Mouse (Mus musculus) embryonic fibroblast, embryonic 13.5 days (primary cell): ENCODE results near the gene Plekha7. TPM values are rescaled to one million over a fixed set of nuclear protein-coding genes. Genes with fewer than 3 reads are reported as not detected.

Experiments
- H3K27ac ChIP-seq: 2 replicates; pipeline ENCODE4 v1.5.1; 2012; ENCODE audit warnings: low read length, control low read depth, inconsistent platforms; ENCODE audit not compliant: insufficient read depth
- H3K4me1 ChIP-seq: 2 replicates; pipeline ENCODE4 v1.6.1; 2011; ENCODE audit warnings: low read length; ENCODE audit not compliant: control insufficient read depth, insufficient read depth
- H3K4me3 ChIP-seq: 2 replicates; pipeline ENCODE4 v1.5.1; 2011; ENCODE audit warnings: mild to moderate bottlenecking, control low read depth, low read length; ENCODE audit not compliant: insufficient read depth
- CTCF ChIP-seq: IDR thresholded peaks from 2 replicates; pipeline ENCODE4 v1.5.1; 2011; ENCODE audit warnings: mild to moderate bottlenecking, control low read depth, low read length, moderate library complexity, borderline replicate concordance; ENCODE audit not compliant: insufficient read depth
- POLR2A ChIP-seq: IDR thresholded peaks from 2 replicates; pipeline ENCODE4 v1.6.1; 2011; ENCODE audit warnings: low read depth, mild to moderate bottlenecking, control low read depth, low read length, moderate library complexity
- polyA plus RNA-seq: library from polyadenylated mRNA; stranded (reverse); fragments of >200 nt; gene quantifications from 2 replicates; pipeline ENCODE4 v1.2.4, GENCODE M21; 2011; ENCODE audit warnings: low read depth; ENCODE audit not compliant: missing spikeins, insufficient read length

Gene Plekha7
- polyA plus RNA-seq, 1 experiment, result 5.8 TPM

DNA sequence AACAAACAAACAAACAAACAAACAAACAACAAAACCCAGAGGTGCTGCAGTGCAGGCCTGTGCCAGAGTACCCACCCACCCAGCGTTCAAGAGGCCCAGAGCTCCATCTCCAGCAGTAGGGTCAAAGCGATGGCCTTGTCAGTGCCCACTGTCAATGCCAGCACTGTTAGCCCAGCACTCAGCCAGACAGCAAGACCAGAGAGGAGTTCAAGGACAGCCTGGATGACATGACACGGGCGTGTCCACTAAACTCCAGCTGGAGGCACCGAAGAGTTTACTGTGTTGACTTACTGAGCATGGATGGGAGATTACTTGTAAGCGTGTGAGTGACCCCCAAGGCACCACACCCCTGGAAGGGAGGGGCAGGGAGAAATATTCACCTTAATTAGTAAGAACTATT, 81.9 kb downstream of the Plekha7 start:
- no peaks in the 10 kb centered on the region for H3K4me1 ChIP-seq
- no peak overlapping the region for H3K4me3 ChIP-seq
- TF ChIP-seq POLR2A (no peak), CTCF (no peak)
- no peak overlapping the region for H3K27ac ChIP-seq

DNA sequence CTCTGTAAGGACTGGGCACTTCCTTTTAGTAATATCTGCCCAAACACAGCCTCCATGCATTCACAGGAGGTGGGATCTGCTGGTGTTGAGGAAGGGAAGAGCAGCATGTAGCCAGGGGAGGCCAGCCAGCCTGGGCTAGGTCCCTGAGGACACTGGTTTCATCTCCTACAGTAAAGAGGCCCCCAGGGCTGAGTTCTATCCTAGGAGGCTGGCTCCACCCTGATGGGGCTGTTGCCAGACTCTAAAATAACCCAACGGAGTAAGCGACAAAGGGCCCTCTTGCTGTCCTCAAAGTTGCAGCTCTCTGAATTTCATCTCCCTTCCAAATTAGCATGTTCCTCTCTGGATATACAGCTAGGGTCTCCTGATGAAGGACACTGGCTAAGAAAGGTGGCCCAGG, 83.6 kb downstream of the Plekha7 start:
- TF ChIP-seq CTCF (no peak), POLR2A (no peak)
- H3K4me1 ChIP-seq, result no peaks in the 10 kb centered on the region
- H3K27ac ChIP-seq, result no peak overlapping the region
- no peak overlapping the region for H3K4me3 ChIP-seq

DNA sequence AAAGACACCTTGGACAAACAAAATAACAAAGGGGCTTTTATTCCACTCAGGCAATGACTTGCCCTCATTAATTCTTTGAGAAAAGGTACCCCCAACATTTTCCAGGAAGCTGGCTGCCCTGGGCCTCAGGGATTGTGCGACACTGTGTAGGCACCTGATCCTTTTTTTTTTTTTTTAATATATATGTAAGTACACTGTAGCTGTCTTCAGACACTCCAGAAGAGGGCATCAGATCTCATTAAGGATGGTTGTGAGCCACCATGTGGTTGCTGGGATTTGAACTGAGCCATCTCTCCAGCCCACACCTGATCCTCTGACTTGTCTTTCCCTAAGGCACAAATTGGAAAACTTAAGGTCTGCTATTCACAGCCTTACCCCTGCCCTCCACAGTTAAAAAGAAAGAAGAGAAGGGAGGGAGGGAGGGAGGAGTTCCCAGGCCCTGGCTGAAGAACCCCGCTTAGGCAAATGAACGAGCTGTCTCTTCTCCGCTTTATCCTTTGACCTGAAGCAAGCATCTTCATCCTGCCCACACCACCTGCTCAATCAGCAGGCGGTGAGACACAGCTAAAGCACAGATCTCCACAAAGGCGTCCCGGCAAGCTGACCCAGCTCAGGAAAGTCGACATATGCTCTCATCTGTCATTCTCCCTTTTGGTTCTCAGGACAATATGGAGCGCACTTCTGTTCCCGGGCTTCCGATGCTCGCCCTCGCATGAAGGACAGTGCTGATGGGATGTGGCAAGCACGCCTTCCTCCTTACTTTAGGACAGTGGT, 85.0 kb downstream of the Plekha7 start:
- TF ChIP-seq CTCF (no peak), POLR2A (no peak)
- Histone ChIP-seq H3K4me3 (no peak overlapping the region), H3K4me1 (no peaks in the 10 kb centered on the region), H3K27ac (no peak overlapping the region)

DNA sequence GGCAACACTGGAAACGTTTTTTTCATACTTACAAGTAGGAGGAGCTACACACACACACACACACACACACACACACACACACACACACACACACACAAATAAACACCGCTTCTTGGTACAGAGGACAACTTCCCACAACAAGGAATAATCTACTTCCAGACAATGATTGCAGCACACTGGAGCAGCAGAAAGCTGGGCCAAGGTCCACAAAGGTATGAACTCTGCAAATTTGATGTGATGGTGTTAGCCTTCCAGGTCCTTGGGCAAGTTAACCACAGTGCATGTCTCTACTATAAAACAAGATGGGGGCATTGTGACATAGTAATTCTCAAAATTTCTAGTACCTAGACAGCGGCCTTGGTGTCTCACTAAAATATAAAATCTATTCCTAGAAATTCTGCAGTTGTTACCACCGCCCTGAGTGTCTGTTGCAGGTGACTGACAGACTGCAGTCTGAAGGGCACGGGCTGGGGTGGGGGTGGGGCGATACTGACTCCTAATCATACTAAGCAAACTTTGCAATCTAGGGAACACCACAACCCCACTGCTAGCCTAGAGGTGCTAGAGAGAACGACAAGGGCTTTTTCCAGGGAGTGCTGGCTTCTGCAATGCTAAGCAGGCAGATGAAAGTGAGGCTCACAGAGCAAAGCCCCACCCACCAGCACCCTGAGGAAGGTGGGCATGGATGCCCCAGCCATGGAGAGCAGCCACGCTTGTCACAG, 85.7 kb downstream of the Plekha7 start:
- TF ChIP-seq POLR2A, result no peak
- no peak for TF ChIP-seq CTCF
- H3K4me1 ChIP-seq, result no peaks in the 10 kb centered on the region
- no peak overlapping the region for H3K4me3 ChIP-seq
- no peak overlapping the region for H3K27ac ChIP-seq

DNA sequence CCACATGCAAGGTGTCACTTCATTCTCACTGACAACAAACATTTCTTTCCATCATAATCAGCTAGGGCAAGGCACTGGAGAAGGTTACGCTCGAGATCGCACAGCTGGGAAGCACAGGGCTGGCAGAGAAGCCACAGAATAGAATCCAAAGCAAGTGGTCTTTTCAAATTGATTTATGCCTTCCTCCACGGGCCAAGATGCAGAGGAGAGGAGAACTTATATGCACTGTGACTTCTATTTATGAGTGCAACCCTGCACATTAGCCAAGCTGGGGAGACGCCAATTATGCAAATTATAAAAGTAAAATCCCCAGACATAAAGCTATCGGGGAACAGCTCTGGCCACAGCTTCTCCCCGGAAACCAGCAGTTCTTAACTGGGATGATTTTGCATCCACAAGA, 86.3 kb downstream of the Plekha7 start:
- Histone ChIP-seq H3K4me3 (no peak overlapping the region), H3K4me1 (no peaks in the 10 kb centered on the region)

DNA sequence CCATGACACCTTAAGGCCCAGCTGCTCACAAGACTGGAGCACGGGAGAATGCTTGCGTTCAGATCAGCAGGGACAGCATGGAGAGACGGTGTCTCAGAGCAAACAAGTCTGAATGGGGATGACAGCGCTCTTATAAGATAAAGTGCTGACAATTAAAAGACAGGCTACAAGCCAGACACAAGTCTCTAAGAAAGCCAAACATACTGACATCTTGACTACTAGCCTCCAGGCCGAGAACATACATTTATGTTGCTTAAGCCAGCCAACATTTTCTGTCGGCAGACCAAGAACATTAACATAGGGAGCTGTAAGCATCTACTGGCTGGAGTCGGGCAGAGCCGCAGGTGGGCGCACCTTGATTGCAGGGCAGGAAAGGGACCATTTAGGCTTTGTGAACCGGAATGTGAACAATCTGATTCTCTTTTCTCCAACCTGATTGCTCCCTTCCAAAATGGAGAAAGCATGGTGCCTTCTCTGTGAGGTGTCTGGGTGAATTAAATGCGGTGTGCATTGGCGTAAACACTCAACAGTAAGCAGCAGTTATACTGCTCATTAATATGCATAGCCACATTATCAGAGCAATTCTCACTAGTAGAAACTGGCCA, 88.0 kb downstream of the Plekha7 start:
- no peaks in the 10 kb centered on the region for H3K4me1 ChIP-seq
- H3K27ac ChIP-seq, result no peak overlapping the region
- H3K4me3 ChIP-seq, result no peak overlapping the region
- no peak for TF ChIP-seq POLR2A

More for the DNA sequence above, 86.3 kb downstream of the Plekha7 start:
- no peak overlapping the region for H3K27ac ChIP-seq
- TF ChIP-seq CTCF (no peak), POLR2A (no peak)

DNA sequence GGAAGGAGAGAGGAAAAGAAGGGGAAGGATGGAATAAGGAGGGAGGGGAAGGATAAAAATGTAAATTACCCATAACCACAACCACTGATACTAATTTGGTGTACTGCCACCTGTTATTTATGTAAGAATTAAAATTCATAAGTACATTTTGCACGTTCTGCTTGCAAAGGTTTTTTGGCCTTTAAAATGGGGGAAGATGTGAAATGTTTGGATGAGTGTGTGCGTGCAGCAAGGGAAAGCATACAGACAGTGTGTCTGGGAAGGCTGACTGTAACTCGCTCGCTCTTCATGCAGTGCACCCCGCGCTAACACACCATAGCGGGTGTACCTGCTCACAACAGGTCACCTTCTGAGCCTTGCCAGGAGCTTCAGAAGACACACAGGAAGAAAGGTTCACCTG, 90.4 kb downstream of the Plekha7 start:
- Histone ChIP-seq H3K27ac (no peak overlapping the region), H3K4me1 (no peaks in the 10 kb centered on the region), H3K4me3 (no peak overlapping the region)
- no peak for TF ChIP-seq CTCF
- no peak for TF ChIP-seq POLR2A

DNA sequence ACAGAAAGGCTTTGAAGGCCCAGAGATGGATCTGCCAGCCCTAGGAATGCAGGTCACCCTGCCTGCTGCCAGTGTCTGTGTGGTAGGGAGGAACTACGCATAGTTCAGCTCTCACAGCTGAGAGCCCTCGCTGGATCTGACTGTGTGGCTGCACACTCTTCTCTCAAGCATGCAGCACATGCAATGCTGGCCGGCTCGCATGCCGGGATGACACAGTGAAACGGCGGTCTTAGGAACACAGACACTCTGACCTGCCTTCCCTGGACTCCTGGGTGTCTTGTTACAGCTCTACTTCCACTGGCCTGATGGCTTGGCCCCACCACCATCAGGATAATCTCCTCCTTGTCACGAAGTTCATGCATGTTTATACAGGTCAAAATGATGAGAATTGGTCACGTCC, 96.3 kb downstream of the Plekha7 start:
- H3K4me3 ChIP-seq, result no peak overlapping the region
- no peaks in the 10 kb centered on the region for H3K4me1 ChIP-seq
- TF ChIP-seq CTCF (no peak), POLR2A (no peak)
- H3K27ac ChIP-seq, result no peak overlapping the region

DNA sequence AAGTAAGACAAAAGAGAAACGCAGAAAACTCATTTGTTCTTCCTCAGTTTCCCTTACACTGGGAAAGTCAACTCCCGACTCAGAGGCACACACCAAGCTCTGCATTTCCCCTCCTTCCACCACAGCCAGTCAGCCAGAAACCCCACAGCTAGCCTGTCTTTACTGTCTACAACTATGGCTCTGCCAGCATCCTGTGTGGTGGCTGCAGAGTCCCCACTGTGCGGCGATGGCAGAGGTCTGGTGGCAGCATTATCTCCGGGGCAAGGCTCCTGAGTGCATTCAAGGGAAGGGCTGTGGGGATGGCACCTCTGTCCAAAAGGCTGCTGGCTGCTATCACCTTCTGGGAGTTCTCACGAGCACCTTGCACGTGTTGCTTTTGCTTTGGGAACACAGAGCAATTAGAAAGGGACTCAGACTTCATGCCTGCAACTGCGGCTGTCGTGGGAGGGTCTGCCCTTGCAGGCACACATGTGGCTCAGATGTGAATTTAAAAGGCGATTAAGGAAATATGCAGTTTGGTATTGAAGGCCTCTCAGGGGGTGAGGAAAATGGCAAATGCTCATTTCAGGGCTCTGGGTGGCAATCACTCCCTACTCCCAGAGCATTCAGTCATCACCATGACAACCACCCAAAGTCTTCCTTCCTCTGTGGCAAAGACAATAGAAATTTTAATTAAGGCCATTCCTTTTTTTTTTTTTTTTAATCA, 98.1 kb downstream of the Plekha7 start:
- Histone ChIP-seq H3K4me3 (no peak overlapping the region), H3K4me1 (no peaks in the 10 kb centered on the region), H3K27ac (no peak overlapping the region)
- TF ChIP-seq POLR2A (no peak), CTCF (no peak)

DNA sequence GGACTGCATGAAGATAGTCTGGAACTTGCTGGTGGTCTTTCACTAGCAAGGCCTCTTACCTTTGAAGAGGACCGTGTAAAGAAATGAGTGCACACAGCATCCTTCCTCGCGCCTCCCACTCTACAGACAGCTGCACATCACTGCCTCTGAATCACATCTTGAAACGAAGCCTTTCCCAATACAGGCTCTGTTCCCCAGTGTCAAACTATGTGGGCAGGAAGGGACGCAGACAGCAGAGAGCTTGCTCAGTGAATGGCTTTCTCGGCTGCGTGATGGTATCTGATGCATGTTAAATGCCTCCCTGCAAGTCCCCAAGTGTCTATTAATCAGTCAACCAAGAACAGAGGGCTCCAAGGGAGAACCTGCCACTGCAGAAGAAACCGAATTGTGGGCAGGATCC, 99.3 kb downstream of the Plekha7 start:
- Histone ChIP-seq H3K4me1 (peaks cover under 1% of the 10 kb centered on the region; the same call in 1 of the 2 replicates), H3K4me3 (no peak overlapping the region), H3K27ac (no peak overlapping the region)
- TF ChIP-seq POLR2A (no peak), CTCF (no peak)
